Mouse (Mus musculus) C2C12 (cell line): Measurements from ENCODE around the gene Ceacam1. TPM values are rescaled to one million over a fixed set of nuclear protein-coding genes. Genes with fewer than 3 reads are reported as not detected.

Experiments used
- H3K27me3 ChIP-seq: one replicate; pipeline ENCODE4 v1.6.1; 2011; ENCODE audit not compliant: control insufficient read depth, insufficient read depth, insufficient read length
- H3K36me3 ChIP-seq: one replicate; pipeline ENCODE4 v1.6.1; 2011; ENCODE audit not compliant: control insufficient read depth, insufficient read depth
- H3K4me3 ChIP-seq: one replicate; pipeline ENCODE4 v1.5.1; 2011; ENCODE audit warnings: mild to moderate bottlenecking, control low read depth; ENCODE audit not compliant: poor library complexity, insufficient read depth, severe bottlenecking
- H3K79me2 ChIP-seq: one replicate; pipeline ENCODE4 v1.6.1; 2011; ENCODE audit not compliant: control insufficient read depth, insufficient read depth
- H3K79me3 ChIP-seq: one replicate; pipeline ENCODE4 v1.6.1; 2011; ENCODE audit warnings: low read depth, control low read depth
- H3ac ChIP-seq: one replicate; pipeline ENCODE3; 2011; ENCODE audit warnings: low read depth; ENCODE audit not compliant: control insufficient read depth, insufficient read length
- CEBPB ChIP-seq: IDR thresholded peaks from one replicate; pipeline ENCODE4 v1.6.1; 2011; ENCODE audit warnings: low read depth, mild to moderate bottlenecking, control low read depth, moderate library complexity
- CTCF ChIP-seq: IDR thresholded peaks from one replicate; pipeline ENCODE4 v1.5.1; 2011; ENCODE audit not compliant: control insufficient read depth, insufficient read depth, insufficient read length
- FOSL1 ChIP-seq: IDR thresholded peaks from one replicate; pipeline ENCODE4 v1.8.0; 2011; ENCODE audit warnings: mild to moderate bottlenecking, low read length; ENCODE audit not compliant: poor library complexity, insufficient read depth, severe bottlenecking
- MAX ChIP-seq: IDR thresholded peaks from one replicate; pipeline ENCODE4 v1.6.1; 2011; ENCODE audit warnings: mild to moderate bottlenecking, control low read depth
- MYOD1 ChIP-seq: IDR thresholded peaks from one replicate; pipeline ENCODE4 v1.6.1; 2011; ENCODE audit warnings: low read depth; ENCODE audit not compliant: control insufficient read depth, insufficient read length
- MYOG ChIP-seq: IDR thresholded peaks from one replicate; pipeline ENCODE4 v1.6.1; 2011; ENCODE audit not compliant: control insufficient read depth, insufficient read length; ENCODE audit errors: extremely low read depth
- USF1 ChIP-seq: IDR thresholded peaks from one replicate; pipeline ENCODE4 v1.6.1; 2011; ENCODE audit warnings: low read depth, mild to moderate bottlenecking, control low read depth, moderate library complexity
- polyA plus RNA-seq: library from polyadenylated mRNA; unstranded; fragments of >200 nt; fragmentation: generic; extraction: Trizol; gene quantifications from one replicate; pipeline ENCODE4 v1.2.1, GENCODE M21; 2012; ENCODE audit warnings: missing spikeins

Gene Ceacam1
- polyA plus RNA-seq, 1 experiment: 0.06 TPM

DNA sequence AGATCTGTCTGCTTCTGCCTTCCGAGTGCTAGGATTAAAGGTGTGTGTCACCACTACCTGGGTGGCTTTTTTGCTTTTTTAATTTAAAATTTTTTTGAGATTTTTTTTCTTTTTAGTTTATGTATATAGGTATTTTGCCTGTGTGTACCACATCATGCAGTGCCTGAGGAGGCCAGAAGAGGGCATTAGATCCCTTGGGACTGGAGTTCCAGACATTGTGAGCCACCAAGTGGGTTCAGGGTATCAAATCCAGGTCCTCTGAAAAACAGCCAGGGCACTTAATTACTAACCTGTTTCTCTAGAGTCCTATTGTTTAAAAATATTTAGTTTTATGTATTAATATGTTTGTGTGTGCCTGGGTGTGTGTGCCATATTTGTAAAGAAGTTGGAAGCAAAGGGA, 59.8 kb downstream of the Ceacam1 start:
- no peaks in the 10 kb centered on the region for H3K36me3 ChIP-seq
- no peaks in the 10 kb centered on the region for H3K79me2 ChIP-seq
- peaks cover 4% of the 10 kb centered on the region for H3K27me3 ChIP-seq
- H3K79me3 ChIP-seq: no peaks in the 10 kb centered on the region
- no peak overlapping the region for H3ac ChIP-seq
- no peak overlapping the region for H3K4me3 ChIP-seq
- no peak for TF ChIP-seq CEBPB
- TF ChIP-seq USF1: no peak
- no peak for TF ChIP-seq MAX
- TF ChIP-seq MYOD1: no peak
- TF ChIP-seq CTCF: no peak
- no peak for TF ChIP-seq FOSL1
- no peak for TF ChIP-seq MYOG

- TF ChIP-seq MYOG: no peak
- no peak for TF ChIP-seq CEBPB
- no peak for TF ChIP-seq FOSL1
- no peak for TF ChIP-seq CTCF
- TF ChIP-seq MAX: no peak
- no peak for TF ChIP-seq USF1
- no peak for TF ChIP-seq MYOD1
- H3K79me2 ChIP-seq: no peaks in the 10 kb centered on the region
- no peaks in the 10 kb centered on the region for H3K36me3 ChIP-seq
- peaks cover 4% of the 10 kb centered on the region for H3K27me3 ChIP-seq
- no peaks in the 10 kb centered on the region for H3K79me3 ChIP-seq
- H3K4me3 ChIP-seq: no peak within 1 kb of the TSS
- H3ac ChIP-seq: no peak within 1 kb of the TSS
These were observed 64.5 kb downstream of the Ceacam1 start, which contains the start of gene Cxcl17 for GRCm38 (mm10) chr7:25412833-25413441. Gene Cxcl17, minus strand, starts transcription at chr7:25412886.

DNA sequence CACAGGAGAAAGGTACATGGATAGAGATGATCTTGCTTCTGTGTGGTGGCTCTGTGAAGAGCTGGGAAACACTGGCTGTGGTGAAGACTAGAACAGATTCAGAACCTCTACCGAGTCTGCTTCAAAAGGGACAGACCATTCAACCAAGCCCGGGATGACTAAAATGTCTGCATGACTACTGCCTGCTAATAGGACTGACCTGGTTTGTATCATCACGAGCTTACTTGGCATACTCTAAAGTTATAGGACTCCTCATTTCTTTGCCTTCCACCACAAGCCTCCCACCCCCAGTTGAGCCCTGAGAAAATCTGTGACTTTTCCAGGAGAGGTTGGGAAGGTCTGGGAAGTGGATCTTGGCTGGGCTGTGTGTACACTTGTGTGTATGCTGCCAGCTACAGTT, 65.5 kb downstream of the Ceacam1 start:
- no peak overlapping the region for H3ac ChIP-seq
- H3K36me3 ChIP-seq: no peaks in the 10 kb centered on the region
- peaks cover 4% of the 10 kb centered on the region for H3K27me3 ChIP-seq
- TF ChIP-seq MYOG (no peak), USF1 (no peak), FOSL1 (no peak), CTCF (no peak), CEBPB (no peak), MAX (no peak), MYOD1 (no peak)
- H3K79me3 ChIP-seq: no peaks in the 10 kb centered on the region
- H3K79me2 ChIP-seq: no peaks in the 10 kb centered on the region
- no peak overlapping the region for H3K4me3 ChIP-seq

Other genes with a start within 250 kb of the Ceacam1 start
- 87.3 TPM for gene Gsk3a, start 239.8 kb downstream of the Ceacam1 start, polyA plus RNA-seq
- gene Erf, start 226.8 kb downstream of the Ceacam1 start, polyA plus RNA-seq: 61.8 TPM
- 79.5 TPM for gene Cic, start 209.9 kb downstream of the Ceacam1 start, polyA plus RNA-seq
- 90.8 TPM for gene Pafah1b3, start 179.6 kb downstream of the Ceacam1 start, polyA plus RNA-seq
- gene Prr19, start 176.2 kb downstream of the Ceacam1 start, polyA plus RNA-seq: not detected
- 0.13 TPM for gene Tmem145, start 171.5 kb downstream of the Ceacam1 start, polyA plus RNA-seq
- 31.9 TPM for gene Megf8, start 160.4 kb downstream of the Ceacam1 start, polyA plus RNA-seq
- gene Cnfn, start 107.9 kb downstream of the Ceacam1 start, polyA plus RNA-seq: 0.08 TPM
- 3.0 TPM for gene Lipe, start 78.9 kb downstream of the Ceacam1 start, polyA plus RNA-seq
- not detected for gene Cxcl17, start 64.7 kb downstream of the Ceacam1 start, polyA plus RNA-seq
- not detected for gene Ceacam2, start 62.3 kb upstream of the Ceacam1 start, polyA plus RNA-seq
- not detected for gene Erich4, start 138.3 kb upstream of the Ceacam1 start, polyA plus RNA-seq
- gene Dmac2, start 141.8 kb upstream of the Ceacam1 start, polyA plus RNA-seq: 12.2 TPM
- 0.96 TPM for gene B3gnt8, start 149.1 kb upstream of the Ceacam1 start, polyA plus RNA-seq
- gene Bckdha, start 181.4 kb upstream of the Ceacam1 start, polyA plus RNA-seq: 21.3 TPM
- gene Exosc5, start 181.6 kb upstream of the Ceacam1 start, polyA plus RNA-seq: 53.2 TPM
- 0.18 TPM for gene Tmem91, start 197.6 kb upstream of the Ceacam1 start, polyA plus RNA-seq
- gene B9d2, start 203.2 kb upstream of the Ceacam1 start, polyA plus RNA-seq: 33.0 TPM
- gene Tgfb1, start 209.4 kb upstream of the Ceacam1 start, polyA plus RNA-seq: 108 TPM
- 33.2 TPM for gene Ccdc97, start 241.5 kb upstream of the Ceacam1 start, polyA plus RNA-seq